Mouse (Mus musculus): ENCODE measurements around the gene Greb1.

DNA sequence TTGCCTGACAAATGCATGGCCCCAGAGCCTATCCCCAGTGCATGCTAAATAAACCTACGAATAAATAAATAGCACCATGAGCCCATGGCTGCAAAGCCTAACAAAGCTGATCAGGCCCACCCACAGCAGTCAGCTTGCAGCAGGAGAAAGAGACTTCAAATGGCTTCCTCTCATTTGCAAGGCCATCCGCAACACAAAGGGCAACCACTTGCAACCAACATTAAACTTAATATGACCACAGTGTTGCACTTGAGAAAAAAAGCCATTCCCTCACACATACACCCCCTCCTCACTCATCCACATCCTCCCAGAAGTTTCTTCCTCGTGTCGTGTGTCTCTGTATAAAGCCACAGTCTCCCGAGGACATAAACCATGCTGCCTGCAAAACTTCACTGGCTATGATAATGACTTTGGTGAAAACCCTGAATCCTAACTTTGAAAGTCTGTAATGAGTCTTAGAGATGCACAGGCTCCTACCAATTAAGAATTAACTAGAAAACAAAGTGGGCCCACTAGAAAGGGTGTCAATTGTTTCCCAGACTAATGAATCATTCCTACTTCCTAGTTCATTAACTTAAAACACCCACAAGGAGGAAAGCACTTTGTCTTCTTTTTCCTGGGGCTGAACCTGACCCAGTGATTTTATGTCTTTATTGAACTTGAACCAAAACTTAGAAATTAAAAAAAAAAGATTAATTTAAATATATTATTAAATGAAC lies 2.7 kb upstream of the Greb1 start:
- TF ChIP-seq CTCF (IDR thresholded peaks at IDR 0.05; ENCODE audit: insufficient read depth, low read depth, low read length) (no peak), POLR2A (IDR thresholded peaks at IDR 0.05; ENCODE audit: insufficient read depth, low read depth, low read length) (no peak)
